Mouse (Mus musculus) liver, embryonic 11.5 days (tissue): ENCODE results near the gene Lrrc43. TPM values are rescaled to one million over a fixed set of nuclear protein-coding genes. Genes with fewer than 3 reads are reported as not detected.
"Not testable (repeated sequence)": the region's sequence is repeated elsewhere in the genome, so short reads cannot be mapped to it uniquely, and the experiment has no call there.

Source experiments
- ATAC-seq: fragments of 200-750 bp; cut with Nextera tagmentation; replicated peaks from 2 replicates; pipeline ENCODE4 v1.8.0; 2017; ENCODE audit warnings: moderate number of reproducible peaks, mild to moderate bottlenecking, moderate TSS enrichment, moderate library complexity; ENCODE audit not compliant: low FRiP score
- DNase-seq: peaks from one replicate; pipeline ENCODE4 v3.0.0-alpha.2; 2017; ENCODE audit warnings: low spot score
- H3K27ac ChIP-seq: fragments of 300-500 bp; sonication (generic); 2 replicates; pipeline ENCODE4 v1.5.1; 2014; ENCODE audit warnings: mild to moderate bottlenecking, low read depth, low read length, control low read depth
- H3K27me3 ChIP-seq: fragments of 300-500 bp; sonication (generic); replicated peaks from 2 replicates; pipeline ENCODE4 v1.6.1; 2014; ENCODE audit warnings: low read length, mixed read lengths; ENCODE audit not compliant: control insufficient read depth, insufficient read depth
- H3K36me3 ChIP-seq: fragments of 300-500 bp; sonication (generic); 2 replicates; pipeline ENCODE4 v1.6.1; 2014; ENCODE audit warnings: mild to moderate bottlenecking, low read length, moderate library complexity, mixed read lengths; ENCODE audit not compliant: control insufficient read depth, insufficient read depth
- H3K4me1 ChIP-seq: fragments of 300-500 bp; sonication (generic); replicated peaks from 2 replicates; pipeline ENCODE4 v1.6.1; 2014; ENCODE audit warnings: low read length, mixed read lengths; ENCODE audit not compliant: control insufficient read depth, insufficient read depth
- H3K4me2 ChIP-seq: fragments of 300-500 bp; sonication (generic); 2 replicates; pipeline ENCODE4 v1.6.1; 2014; ENCODE audit warnings: mild to moderate bottlenecking, control low read depth, moderate library complexity
- H3K4me3 ChIP-seq: fragments of 300-500 bp; sonication (generic); 2 replicates; pipeline ENCODE4 v1.5.1; 2014; ENCODE audit warnings: low read depth, low read length, control low read depth
- H3K9ac ChIP-seq: fragments of 300-500 bp; sonication (generic); 2 replicates; pipeline ENCODE4 v1.6.1; 2014; ENCODE audit warnings: low read depth, low read length, control low read depth
- H3K9me3 ChIP-seq: fragments of 300-500 bp; sonication (generic); 2 replicates; pipeline ENCODE4 v1.6.1; 2016; ENCODE audit warnings: low read length, inconsistent platforms, mixed read lengths; ENCODE audit not compliant: control insufficient read depth
- WGBS: fragments of 180-500 bp; shearing (Covaris S2); extraction: QIAGEN DNeasy Blood & Tissue Kit; methylation state at CpG from one replicate; pipeline ENCODE4 v1.1.7; 2014; 5-methylcytosine and 5-hydroxymethylcytosine counted together
- polyA plus RNA-seq: library from polyadenylated mRNA; unstranded; fragments of >200 nt; fragmentation: Nextera tagmentation; extraction: Ambion mirVana; gene quantifications from 2 replicates; pipeline ENCODE4 v1.2.1, GENCODE M21; 2014

Lrrc43 gene
- polyA plus RNA-seq, 1 experiment from 2014 or later, result not detected

- no peak for ATAC-seq
- H3K9ac ChIP-seq, result 0 out of 2 replicates have a peak overlapping the region, but pooled peaks have one; percentile 31
- H3K27ac ChIP-seq, result no peak overlapping the region
- peak overlapping the region; percentile 61 for H3K4me3 ChIP-seq
- H3K9me3 ChIP-seq, result no peaks in the 10 kb centered on the region
- H3K36me3 ChIP-seq, result peaks cover 3% of the 10 kb centered on the region; the same call in 1 of the 2 replicates
- H3K27me3 ChIP-seq, result peaks cover 27% of the 10 kb centered on the region
- H3K4me1 ChIP-seq, result peaks cover 10% of the 10 kb centered on the region
- peak overlapping the region; percentile 91 for H3K4me2 ChIP-seq
- 8% methylated on average over 12 of the region's 12 CpGs for WGBS
- DNase-seq, result no peak
Measured at GRCm38 (mm10) chr5:123508921-123509320, 19.8 kb downstream of the Lrrc43 start.

DNA sequence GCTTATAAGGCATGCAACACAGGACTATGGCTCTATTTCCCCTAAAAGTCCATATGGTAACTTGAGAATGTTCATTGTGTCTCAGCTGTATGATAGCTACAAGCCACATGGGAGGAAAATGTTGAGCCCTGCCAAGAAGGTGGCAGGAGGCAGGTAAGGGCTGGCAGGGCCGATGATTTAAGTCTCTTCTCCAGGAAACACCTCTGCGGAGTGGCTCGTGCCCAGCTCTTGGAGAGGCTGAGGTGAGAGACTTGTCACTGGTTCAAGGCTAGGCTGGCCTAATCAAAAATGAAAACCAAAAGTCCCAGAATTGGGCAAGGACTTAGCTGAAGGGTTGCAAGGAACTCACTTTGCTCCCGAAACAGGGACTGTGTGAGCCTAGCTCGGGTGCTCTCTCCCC is 21.1 kb downstream of the Lrrc43 start, which contains the start of gene B3gnt4:
TSS of gene B3gnt4 (plus strand) at position 301 of the 400 bp plus-strand sequence.
- Histone ChIP-seq H3K27me3 (peaks cover 27% of the 10 kb centered on the region), H3K4me3 (no peak within 1 kb of the TSS)

GRCm38 (mm10) chr5:123511426-123511825 is 22.3 kb downstream of the Lrrc43 start:
- H3K27ac ChIP-seq, H3K4me3 ChIP-seq, H3K4me2 ChIP-seq, ATAC-seq, DNase-seq, H3K9ac ChIP-seq, H3K36me3 ChIP-seq, H3K9me3 ChIP-seq: not testable (repeated sequence)
- peaks cover 10% of the 10 kb centered on the region for H3K4me1 ChIP-seq
- WGBS, result 70% methylated on average over 3 of the region's 3 CpGs
- peaks cover 23% of the 10 kb centered on the region for H3K27me3 ChIP-seq

More for the DNA sequence above, 21.1 kb downstream of the Lrrc43 start, which contains the start of gene B3gnt4:
- no peak for DNase-seq
- no peak within 1 kb of the TSS for H3K27ac ChIP-seq
- WGBS, result 86% methylated on average over 5 of the region's 5 CpGs
- no peaks in the 10 kb centered on the region for H3K9me3 ChIP-seq
- peaks cover 3% of the 10 kb centered on the region; the same call in 1 of the 2 replicates for H3K36me3 ChIP-seq
- ATAC-seq, result no peak
- no peak within 1 kb of the TSS for H3K9ac ChIP-seq
- H3K4me2 ChIP-seq, result no peak within 1 kb of the TSS
- peaks cover 10% of the 10 kb centered on the region for H3K4me1 ChIP-seq

DNA sequence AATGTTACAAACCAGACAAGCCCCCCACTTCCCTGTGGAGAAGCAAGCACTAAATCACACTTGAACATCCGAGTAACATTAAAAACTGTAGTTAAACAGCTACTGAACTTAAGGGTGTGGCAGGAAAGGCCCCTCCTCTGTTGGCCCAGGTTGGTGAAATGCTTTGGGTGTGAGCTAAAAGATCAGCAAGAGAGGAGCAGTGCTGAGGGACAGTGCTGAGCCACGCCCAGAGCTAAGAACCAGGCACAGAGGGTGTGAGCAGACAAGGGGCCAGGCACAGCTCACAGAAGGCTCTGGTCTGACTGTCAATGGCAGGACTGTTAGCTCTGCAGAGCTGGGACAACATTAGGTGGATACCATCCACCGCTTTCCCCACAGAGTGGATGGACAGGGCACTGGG is 23.0 kb downstream of the Lrrc43 start:
- H3K4me1 ChIP-seq, result peaks cover 10% of the 10 kb centered on the region
- no peak overlapping the region for H3K9ac ChIP-seq
- peaks cover 8% of the 10 kb centered on the region; the same call in 1 of the 2 replicates for H3K36me3 ChIP-seq
- H3K9me3 ChIP-seq, result no peaks in the 10 kb centered on the region
- no peak overlapping the region for H3K4me2 ChIP-seq
- H3K4me3 ChIP-seq, result no peak overlapping the region
- no peak overlapping the region for H3K27ac ChIP-seq
- H3K27me3 ChIP-seq, result peaks cover 20% of the 10 kb centered on the region
- DNase-seq, result no peak
- ATAC-seq, result peak; percentile 76
- WGBS, result 64% methylated on average over 3 of the region's 3 CpGs

GRCm38 (mm10) chr5:123514871-123515270 is 25.8 kb downstream of the Lrrc43 start:
- peaks cover 14% of the 10 kb centered on the region for H3K36me3 ChIP-seq
- ATAC-seq (no peak), DNase-seq (no peak)
- H3K4me3 ChIP-seq, result no peak overlapping the region
- H3K9ac ChIP-seq, result no peak overlapping the region
- H3K27ac ChIP-seq, result no peak overlapping the region
- H3K4me2 ChIP-seq, result no peak overlapping the region
- 84% methylated on average over 5 of the region's 5 CpGs for WGBS
- H3K9me3 ChIP-seq, result no peaks in the 10 kb centered on the region
- peaks cover 7% of the 10 kb centered on the region for H3K4me1 ChIP-seq
- no peaks in the 10 kb centered on the region; the same call in 1 of the 2 replicates for H3K27me3 ChIP-seq

GRCm38 (mm10) chr5:123520666-123521065 is 31.6 kb downstream of the Lrrc43 start:
- H3K36me3 ChIP-seq, result peaks cover 11% of the 10 kb centered on the region
- DNase-seq (no peak), ATAC-seq (no peak)
- H3K27ac ChIP-seq, result no peak overlapping the region
- WGBS, result 86% methylated on average over 9 of the region's 9 CpGs
- peaks cover 15% of the 10 kb centered on the region for H3K4me1 ChIP-seq
- no peaks in the 10 kb centered on the region for H3K9me3 ChIP-seq
- H3K9ac ChIP-seq, result no peak overlapping the region
- no peaks in the 10 kb centered on the region for H3K27me3 ChIP-seq
- H3K4me3 ChIP-seq, result no peak overlapping the region
- H3K4me2 ChIP-seq, result no peak overlapping the region

DNA sequence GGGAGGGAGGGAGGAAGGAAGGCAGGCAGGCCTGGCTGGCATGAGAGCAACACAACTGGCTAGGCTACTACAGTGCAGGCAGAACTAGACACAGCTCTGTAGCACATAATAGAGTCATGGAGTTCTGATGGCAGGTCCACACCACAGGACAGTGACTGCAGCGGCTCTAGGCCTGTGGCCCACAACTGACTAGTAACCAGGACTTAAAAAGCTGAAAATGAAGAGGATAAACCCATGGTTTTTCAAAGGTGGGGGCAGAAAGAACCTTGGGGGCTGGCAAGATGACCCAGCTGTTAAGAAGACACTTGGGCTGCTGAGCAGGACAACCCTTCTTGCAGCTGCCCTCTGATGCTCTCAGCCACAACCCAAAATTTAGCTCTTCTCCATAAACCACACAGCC is 32.5 kb downstream of the Lrrc43 start:
- Histone ChIP-seq H3K36me3 (peaks cover 6% of the 10 kb centered on the region), H3K27me3 (no peaks in the 10 kb centered on the region), H3K4me1 (peaks cover 15% of the 10 kb centered on the region), H3K4me3 (no peak overlapping the region), H3K9me3 (no peaks in the 10 kb centered on the region), H3K9ac (no peak overlapping the region), H3K4me2 (no peak overlapping the region), H3K27ac (no peak overlapping the region)
- WGBS, result 94% methylated on average over 1 of the region's 1 CpGs
- ATAC-seq, result no peak
- DNase-seq, result no peak

GRCm38 (mm10) chr5:123522166-123522565 is 33.1 kb downstream of the Lrrc43 start:
- Histone ChIP-seq H3K36me3 (peaks cover 6% of the 10 kb centered on the region), H3K4me2 (peak overlapping the region; percentile 82; the same call in 1 of the 2 replicates), H3K4me3 (no peak overlapping the region), H3K9me3 (no peaks in the 10 kb centered on the region), H3K27ac (no peak overlapping the region), H3K9ac (no peak overlapping the region), H3K4me1 (peaks cover 15% of the 10 kb centered on the region), H3K27me3 (no peaks in the 10 kb centered on the region)
- DNase-seq (no peak), ATAC-seq (no peak)
- 84% methylated on average over 1 of the region's 1 CpGs for WGBS

GRCm38 (mm10) chr5:123523692-123524392 is 34.7 kb downstream of the Lrrc43 start, which contains the start of gene Diablo:
Gene Diablo (minus strand): TSS chr5:123524176.
- WGBS, result under 1% methylated on average over 80 of the region's 82 CpGs
- ATAC-seq (peak; percentile 96), DNase-seq (peak; percentile 99)
- no peaks in the 10 kb centered on the region for H3K9me3 ChIP-seq
- peak within 1 kb of the TSS; percentile 84 for H3K9ac ChIP-seq
- H3K4me1 ChIP-seq, result peaks cover 15% of the 10 kb centered on the region
- no peaks in the 10 kb centered on the region for H3K36me3 ChIP-seq
- H3K4me3 ChIP-seq, result peak within 1 kb of the TSS; percentile 94
- H3K4me2 ChIP-seq, result peak within 1 kb of the TSS; percentile 82
- H3K27ac ChIP-seq, result peak within 1 kb of the TSS; percentile 51; the same call in 1 of the 2 replicates
- H3K27me3 ChIP-seq, result no peaks in the 10 kb centered on the region
